Mouse (Mus musculus) embryonic fibroblast, embryonic 13.5 days (primary cell): ENCODE measurements around the gene 1700025F22Rik. TPM values are rescaled to one million over a fixed set of nuclear protein-coding genes. Genes with fewer than 3 reads are reported as not detected.
"Not testable (repeated sequence)": the region's sequence is repeated elsewhere in the genome, so short reads cannot be mapped to it uniquely, and the experiment has no call there.

Experiments used
- H3K27ac ChIP-seq: 2 replicates; pipeline ENCODE4 v1.5.1; 2012; ENCODE audit warnings: low read length, control low read depth, inconsistent platforms; ENCODE audit not compliant: insufficient read depth
- H3K4me1 ChIP-seq: 2 replicates; pipeline ENCODE4 v1.6.1; 2011; ENCODE audit warnings: low read length; ENCODE audit not compliant: control insufficient read depth, insufficient read depth
- H3K4me3 ChIP-seq: 2 replicates; pipeline ENCODE4 v1.5.1; 2011; ENCODE audit warnings: mild to moderate bottlenecking, control low read depth, low read length; ENCODE audit not compliant: insufficient read depth
- CTCF ChIP-seq: IDR thresholded peaks from 2 replicates; pipeline ENCODE4 v1.5.1; 2011; ENCODE audit warnings: mild to moderate bottlenecking, control low read depth, low read length, moderate library complexity, borderline replicate concordance; ENCODE audit not compliant: insufficient read depth
- POLR2A ChIP-seq: IDR thresholded peaks from 2 replicates; pipeline ENCODE4 v1.6.1; 2011; ENCODE audit warnings: low read depth, mild to moderate bottlenecking, control low read depth, low read length, moderate library complexity
- polyA plus RNA-seq: library from polyadenylated mRNA; stranded (reverse); fragments of >200 nt; gene quantifications from 2 replicates; pipeline ENCODE4 v1.2.4, GENCODE M21; 2011; ENCODE audit warnings: low read depth; ENCODE audit not compliant: missing spikeins, insufficient read length

The 1700025F22Rik gene
- polyA plus RNA-seq, result not detected in 2 replicates

GRCm38 (mm10) chr19:11165172-11165571 is at the start of gene 1700025F22Rik:
Gene 1700025F22Rik, minus strand, starts transcription at chr19:11165320.
- TF ChIP-seq CTCF (0 out of 2 replicates have a peak, but pooled peaks have one; percentile 14), POLR2A (no peak)
- no peak within 1 kb of the TSS for H3K27ac ChIP-seq
- H3K4me1 ChIP-seq, result no peaks in the 10 kb centered on the region
- H3K4me3 ChIP-seq, result no peak within 1 kb of the TSS

- no peak within 1 kb of the TSS for H3K27ac ChIP-seq
- no peaks in the 10 kb centered on the region for H3K4me1 ChIP-seq
- H3K4me3 ChIP-seq, result no peak within 1 kb of the TSS
- TF ChIP-seq POLR2A (no peak), CTCF (no peak)
Measured at GRCm38 (mm10) chr19:11196546-11196945, 31.4 kb upstream of the 1700025F22Rik start, which contains the start of gene Ms4a13. Gene Ms4a13, minus strand, starts transcription at chr19:11196737.

GRCm38 (mm10) chr19:11192552-11192951 is 27.4 kb upstream of the 1700025F22Rik start:
- TF ChIP-seq CTCF, result no peak
- no peak for TF ChIP-seq POLR2A
- Histone ChIP-seq H3K4me1 (no peaks in the 10 kb centered on the region), H3K27ac (no peak overlapping the region), H3K4me3 (no peak overlapping the region)

GRCm38 (mm10) chr19:11184121-11184520 is 19.0 kb upstream of the 1700025F22Rik start:
- Histone ChIP-seq H3K27ac (no peak overlapping the region), H3K4me1 (no peaks in the 10 kb centered on the region), H3K4me3 (no peak overlapping the region)
- no peak for TF ChIP-seq CTCF
- TF ChIP-seq POLR2A, result no peak

GRCm38 (mm10) chr19:11177464-11177863 is 12.3 kb upstream of the 1700025F22Rik start:
- Histone ChIP-seq H3K4me1 (no peaks in the 10 kb centered on the region), H3K27ac (no peak overlapping the region), H3K4me3 (no peak overlapping the region)
- TF ChIP-seq CTCF, result no peak
- no peak for TF ChIP-seq POLR2A

- not testable (repeated sequence) for H3K27ac ChIP-seq, H3K4me3 ChIP-seq, H3K4me1 ChIP-seq
Measured at GRCm38 (mm10) chr19:11157890-11158289, 7.2 kb downstream of the 1700025F22Rik start.

- H3K4me3 ChIP-seq, result no peak overlapping the region
- H3K4me1 ChIP-seq, result no peaks in the 10 kb centered on the region
- H3K27ac ChIP-seq, result no peak overlapping the region
- TF ChIP-seq CTCF (no peak), POLR2A (no peak)
Measured at GRCm38 (mm10) chr19:11135336-11135735, 29.8 kb downstream of the 1700025F22Rik start.

GRCm38 (mm10) chr19:11134852-11135251 is 30.3 kb downstream of the 1700025F22Rik start:
- no peak overlapping the region for H3K27ac ChIP-seq
- TF ChIP-seq CTCF, result no peak
- TF ChIP-seq POLR2A, result no peak
- H3K4me3 ChIP-seq, result no peak overlapping the region
- H3K4me1 ChIP-seq, result no peaks in the 10 kb centered on the region

- not testable (repeated sequence) for H3K4me1 ChIP-seq, H3K4me3 ChIP-seq, H3K27ac ChIP-seq
Measured at GRCm38 (mm10) chr19:11130776-11131175, 34.3 kb downstream of the 1700025F22Rik start, which contains the start of gene 1700017D01Rik. Gene 1700017D01Rik, minus strand, starts transcription at chr19:11130876.

GRCm38 (mm10) chr19:11129702-11130101 is 35.4 kb downstream of the 1700025F22Rik start:
- H3K4me1 ChIP-seq, result no peaks in the 10 kb centered on the region
- TF ChIP-seq CTCF (no peak), POLR2A (no peak)
- H3K4me3 ChIP-seq, result no peak overlapping the region
- H3K27ac ChIP-seq, result no peak overlapping the region

- not testable (repeated sequence) for H3K27ac ChIP-seq, H3K4me1 ChIP-seq
- H3K4me3 ChIP-seq, result peak overlapping the region; percentile 55
Measured at GRCm38 (mm10) chr19:11121016-11121420, 44.1 kb downstream of the 1700025F22Rik start.
